Mouse (Mus musculus) spleen, adult 2 months (tissue): ENCODE results near the gene Npepps.

Experiments used
- CTCF ChIP-seq: fragments of 200-500 bp; IDR thresholded peaks from 2 replicates; pipeline ENCODE4 v1.5.1; 2011; ENCODE audit warnings: mild to moderate bottlenecking, inconsistent platforms; ENCODE audit not compliant: insufficient read depth, insufficient read length, insufficient replicate concordance; ENCODE audit errors: extremely low read depth
- POLR2A ChIP-seq: fragments of 200-500 bp; IDR thresholded peaks from 2 replicates; pipeline ENCODE4 v1.6.1; 2011; ENCODE audit warnings: low read depth, low read length, inconsistent platforms

DNA sequence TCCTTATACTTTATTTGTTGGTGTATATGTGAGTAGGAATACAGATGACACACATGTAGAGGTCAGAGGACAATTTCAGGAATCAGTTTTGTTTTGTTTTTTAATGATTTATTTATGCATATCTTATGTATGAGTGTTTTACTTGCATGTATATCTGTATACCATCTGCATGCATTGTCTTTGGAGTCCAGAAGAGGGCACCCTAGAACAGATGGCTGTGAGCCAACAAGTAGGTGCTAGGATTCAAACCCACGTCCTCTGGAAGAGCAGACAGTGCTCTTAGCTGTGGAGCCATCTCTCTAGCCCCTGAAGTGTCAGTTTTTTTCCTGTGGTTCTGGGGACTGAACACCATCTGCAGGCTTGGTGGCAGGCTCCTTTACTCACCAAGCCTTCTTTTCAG lies 44.8 kb upstream of the Npepps start:
- TF ChIP-seq POLR2A (no peak), CTCF (no peak)
